Mouse (Mus musculus) brain, embryonic 14.5 days (tissue): ENCODE results near the gene Gga1. TPM values are rescaled to one million over a fixed set of nuclear protein-coding genes. Genes with fewer than 3 reads are reported as not detected.

Experiments used
- DNase-seq: peaks from one replicate; pipeline ENCODE4 v3.0.0-alpha.2; 2011; ENCODE audit warnings: low read depth
- CTCF ChIP-seq: fragments of 200-500 bp; IDR thresholded peaks from 2 replicates; pipeline ENCODE4 v1.5.1; 2012; ENCODE audit warnings: inconsistent platforms, mild to moderate bottlenecking, moderate library complexity, borderline replicate concordance; ENCODE audit not compliant: insufficient read depth, insufficient read length; ENCODE audit errors: extremely low read depth
- POLR2A ChIP-seq: fragments of 200-500 bp; IDR thresholded peaks from 2 replicates; pipeline ENCODE4 v1.6.1; 2012; ENCODE audit warnings: mild to moderate bottlenecking, inconsistent platforms, borderline replicate concordance; ENCODE audit not compliant: poor library complexity, insufficient read depth, insufficient read length, severe bottlenecking; ENCODE audit errors: extremely low read depth
- polyA plus RNA-seq: library from polyadenylated mRNA; depleted of rRNA; stranded (reverse); fragments of >200 nt; gene quantifications from 2 replicates; pipeline ENCODE4 v1.2.3, GENCODE M21; 2012

Gga1 gene
- polyA plus RNA-seq, 1 experiment, result 76.1 TPM

GRCm38 (mm10) chr15:78913632-78914090 is 36.7 kb downstream of the Gga1 start, which contains the start of gene Pdxp:
TSS of gene Pdxp (plus strand) at chr15:78913919.
- TF ChIP-seq CTCF (no peak), POLR2A (peak; percentile 95)
- peak; percentile 100 for DNase-seq

- no peak for DNase-seq
Measured at GRCm38 (mm10) chr15:78914091-78914822, 37.3 kb downstream of the Gga1 start.

GRCm38 (mm10) chr15:78914823-78915659 is 38.1 kb downstream of the Gga1 start:
- TF ChIP-seq POLR2A (no peak), CTCF (no peak)
- no peak for DNase-seq

More at GRCm38 (mm10) chr15:78914091-78914822, 37.3 kb downstream of the Gga1 start:
- TF ChIP-seq CTCF (no peak), POLR2A (no peak)

- no peak for TF ChIP-seq POLR2A
- TF ChIP-seq CTCF, result peak; percentile 90
- DNase-seq, result peak; percentile 94
Measured at GRCm38 (mm10) chr15:78915660-78916017, 38.6 kb downstream of the Gga1 start.

GRCm38 (mm10) chr15:78916052-78916826 is 39.2 kb downstream of the Gga1 start:
- no peak for TF ChIP-seq CTCF
- TF ChIP-seq POLR2A, result no peak
- peak; percentile 79 for DNase-seq

- TF ChIP-seq CTCF, result no peak
- TF ChIP-seq POLR2A, result no peak
- DNase-seq, result no peak
Measured at GRCm38 (mm10) chr15:78918126-78918525, 41.1 kb downstream of the Gga1 start.

GRCm38 (mm10) chr15:78919914-78920313 is 42.9 kb downstream of the Gga1 start:
- no peak for DNase-seq
- TF ChIP-seq CTCF, result no peak
- TF ChIP-seq POLR2A, result no peak

GRCm38 (mm10) chr15:78922700-78923099 is 45.7 kb downstream of the Gga1 start:
- no peak for TF ChIP-seq CTCF
- TF ChIP-seq POLR2A, result no peak
- no peak for DNase-seq

GRCm38 (mm10) chr15:78923585-78923984 is 46.6 kb downstream of the Gga1 start:
- no peak for TF ChIP-seq CTCF
- TF ChIP-seq POLR2A, result no peak
- no peak for DNase-seq

GRCm38 (mm10) chr15:78925129-78925528 is 48.1 kb downstream of the Gga1 start:
- TF ChIP-seq CTCF (no peak), POLR2A (no peak)
- no peak for DNase-seq

- TF ChIP-seq CTCF (no peak), POLR2A (peak; percentile 19; the same call in 1 of the 2 replicates)
- DNase-seq, result peak; percentile 80
Measured at GRCm38 (mm10) chr15:78926021-78926919, 49.3 kb downstream of the Gga1 start, which contains the start of gene Lgals1. TSS of gene Lgals1 (plus strand) at chr15:78926725.
